In the genomic region with DNA sequence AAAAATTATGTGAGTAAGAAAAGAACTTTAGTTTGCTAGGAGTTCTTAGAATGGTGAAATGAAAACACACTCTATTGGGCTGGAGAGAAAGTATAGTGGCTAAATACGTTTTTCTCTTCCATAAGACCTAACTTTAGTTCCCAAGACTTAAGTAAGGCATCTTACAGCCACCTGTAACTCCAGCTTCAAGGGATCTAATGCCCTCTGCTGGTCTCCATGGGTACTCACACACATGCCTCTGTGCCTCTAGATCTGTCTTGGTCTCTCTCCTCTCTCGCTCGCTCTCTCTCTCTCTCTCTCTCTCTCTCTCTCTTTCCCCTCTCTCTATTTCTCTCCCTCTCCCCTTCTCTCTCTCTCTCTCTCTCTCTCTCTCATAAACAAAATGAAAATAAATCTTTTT, we compare ENCODE assay signal across 11 mouse cellular contexts.
A peak's percentile ranks its signal among the peaks of the same experiment; 100 is the strongest.
DNase-seq lines count a peak whose midpoint lies in the region; ATAC-seq lines count a peak whose summit lies in the region.
"Had no signal": no experiment of that assay in that cellular context is flagged by ENCODE, and none has a peak within 500 bp of the region (broad histone marks: within the 10 kb centered on the region; RNA-seq: fewer than 3 reads in every experiment).

No protein-coding gene starts in this region.

- H3K27me3 ChIP-seq in liver, embryonic 16.5 days (ENCODE audit: control insufficient read depth, insufficient read depth, low read depth, low read length) = no peaks in the 10 kb centered on the region
- H3K27me3 ChIP-seq in liver, embryonic 11.5 days (replicated peaks; ENCODE audit: control insufficient read depth, insufficient read depth, low read length) = no peaks in the 10 kb centered on the region
- H3K27me3 ChIP-seq: embryonic facial prominence, embryonic 15.5 days had no signal

- no peak overlapping the region for H3K4me3 ChIP-seq in liver, embryonic 16.5 days (ENCODE audit: low read depth, low read length)
- H3K4me3 ChIP-seq in liver, embryonic 11.5 days (ENCODE audit: low read depth, low read length) = no peak overlapping the region
- H3K4me3 ChIP-seq: embryonic facial prominence, embryonic 15.5 days had no signal

- peak; percentile 39; the same call in 1 of the 2 replicates for ATAC-seq in liver, embryonic 16.5 days (ENCODE audit: low read depth)
- ATAC-seq in liver, embryonic 11.5 days (replicated peaks; ENCODE audit: low FRiP score) = no peak
- ATAC-seq: hindbrain, embryonic 16.5 days had no signal

- H3K27ac ChIP-seq in liver, embryonic 16.5 days (ENCODE audit: low read length) = no peak overlapping the region
- no peak overlapping the region for H3K27ac ChIP-seq in liver, embryonic 11.5 days (ENCODE audit: low read depth, low read length)
- H3K27ac ChIP-seq: embryonic facial prominence, embryonic 15.5 days had no signal

- no peak overlapping the region for H3K9ac ChIP-seq in liver, embryonic 16.5 days (ENCODE audit: low read depth, low read length)
- H3K9ac ChIP-seq in liver, embryonic 11.5 days (ENCODE audit: low read depth, low read length) = no peak overlapping the region
- H3K9ac ChIP-seq: embryonic facial prominence, embryonic 15.5 days had no signal

- H3K9me3 ChIP-seq in liver, embryonic 16.5 days (replicated peaks; ENCODE audit: control insufficient read depth, low read length) = no peaks in the 10 kb centered on the region
- H3K9me3 ChIP-seq in liver, embryonic 11.5 days (ENCODE audit: control insufficient read depth, low read length) = no peaks in the 10 kb centered on the region
- H3K9me3 ChIP-seq: embryonic facial prominence, embryonic 15.5 days had no signal

- H3K4me1 ChIP-seq in liver, embryonic 16.5 days (ENCODE audit: control insufficient read depth, low read depth, low read length) = no peaks in the 10 kb centered on the region
- no peaks in the 10 kb centered on the region for H3K4me1 ChIP-seq in liver, embryonic 11.5 days (replicated peaks; ENCODE audit: control insufficient read depth, insufficient read depth, low read length)
- H3K4me1 ChIP-seq: embryonic facial prominence, embryonic 15.5 days had no signal

- intact Hi-C loops in heart, postnatal 14 days (cut with DNase I) = no loop called here

- 44% methylated on average over 3 of the region's 3 CpGs for WGBS in liver, embryonic 16.5 days (ENCODE audit: insufficient replicate concordance)
- 44% methylated on average over 3 of the region's 3 CpGs for WGBS in liver, embryonic 11.5 days

- no peaks in the 10 kb centered on the region for H3K36me3 ChIP-seq in liver, embryonic 16.5 days (ENCODE audit: control insufficient read depth, insufficient read depth)
- H3K36me3 ChIP-seq in liver, embryonic 11.5 days (ENCODE audit: control insufficient read depth, insufficient read depth, low read length) = no peaks in the 10 kb centered on the region
- H3K36me3 ChIP-seq: embryonic facial prominence, embryonic 15.5 days had no signal

- peak; percentile 40 to 61 for DNase-seq in cerebellum, postnatal 10 days
- DNase-seq in cerebellum, adult 9-10 months = no peak
- no peak for DNase-seq in liver, embryonic 11.5 days (ENCODE audit: low spot score)
- DNase-seq in NIH3T3 (ENCODE audit: low read depth) = peak; percentile 37
- DNase-seq in kidney, postnatal 36 days = peak; percentile 9 to 32
- DNase-seq in frontal cortex, postnatal 36 days (ENCODE audit: low spot score in 2 of 2) = no peak
- DNase-seq in heart, postnatal 14 days = no peak
- DNase-seq: right cerebral cortex, postnatal 25 days had no signal

- no peak overlapping the region for H3K4me2 ChIP-seq in liver, embryonic 16.5 days (ENCODE audit: low read depth, low read length)
- H3K4me2 ChIP-seq in liver, embryonic 11.5 days = no peak overlapping the region
- H3K4me2 ChIP-seq: embryonic facial prominence, embryonic 15.5 days had no signal

Comparison
In these comparisons a context has a peak if more than half of its experiments do, and no peak if none do; other contexts are left out.
1. DNase-seq: peak in cerebellum, postnatal 10 days (2 of 2), NIH3T3 (single experiment) and kidney, postnatal 36 days (2 of 2); none in cerebellum, adult 9-10 months (single experiment), liver, embryonic 11.5 days (single experiment), frontal cortex, postnatal 36 days (0 of 2) and heart, postnatal 14 days (0 of 2).